Mouse (Mus musculus): ENCODE measurements around the gene Cacna1a.
"Not testable (repeated sequence)": the region's sequence is repeated elsewhere in the genome, so short reads cannot be mapped to it uniquely, and the experiment has no call there.

Cacna1a gene

GRCm38 (mm10) chr8:84660819-84661457 lies 272.7 kb downstream of the Cacna1a start:
- no peak for DNase-seq (ENCODE audit: low spot score)

- peak; percentile 77 for DNase-seq (ENCODE audit: low spot score)
Observed at GRCm38 (mm10) chr8:84661458-84661871, 273.2 kb downstream of the Cacna1a start.

- no peak for DNase-seq (ENCODE audit: low spot score)
Observed at GRCm38 (mm10) chr8:84661961-84662571, 273.8 kb downstream of the Cacna1a start.

GRCm38 (mm10) chr8:84662581-84663065 lies 274.4 kb downstream of the Cacna1a start, which contains the start of gene Ier2:
Gene Ier2, minus strand, starts transcription at chr8:84662852.
- DNase-seq (ENCODE audit: low spot score), result peak; percentile 94

- peak; percentile 97 for DNase-seq (ENCODE audit: low spot score)
Observed at GRCm38 (mm10) chr8:84663483-84664327, 275.5 kb downstream of the Cacna1a start.

- peak; percentile 87 for DNase-seq (ENCODE audit: low spot score)
Observed at GRCm38 (mm10) chr8:84664566-84665384, 276.5 kb downstream of the Cacna1a start.

GRCm38 (mm10) chr8:84665385-84665893 lies 277.2 kb downstream of the Cacna1a start:
- DNase-seq (ENCODE audit: low spot score), result no peak

- DNase-seq (ENCODE audit: low spot score), result no peak
Observed at GRCm38 (mm10) chr8:84668081-84668480, 279.8 kb downstream of the Cacna1a start.

- DNase-seq (ENCODE audit: low spot score), result no peak
Observed at GRCm38 (mm10) chr8:84668731-84669485, 280.7 kb downstream of the Cacna1a start.

- DNase-seq (ENCODE audit: low spot score), result not testable (repeated sequence)
Observed at GRCm38 (mm10) chr8:84670295-84671006, 282.2 kb downstream of the Cacna1a start.

- no peak for DNase-seq (ENCODE audit: low spot score)
Observed at GRCm38 (mm10) chr8:84677305-84677704, 289.1 kb downstream of the Cacna1a start.

- DNase-seq (ENCODE audit: low spot score), result no peak
Observed at GRCm38 (mm10) chr8:84681476-84681875, 293.2 kb downstream of the Cacna1a start.

GRCm38 (mm10) chr8:84682257-84682656 lies 294.0 kb downstream of the Cacna1a start:
- DNase-seq (ENCODE audit: low spot score), result no peak

- DNase-seq (ENCODE audit: low spot score), result no peak
Observed at GRCm38 (mm10) chr8:84684537-84684936, 296.3 kb downstream of the Cacna1a start.

GRCm38 (mm10) chr8:84686191-84687002 lies 298.2 kb downstream of the Cacna1a start, which contains the start of gene Trmt1:
Gene Trmt1, plus strand, starts transcription at chr8:84686307.
- DNase-seq (ENCODE audit: low spot score), result no peak

GRCm38 (mm10) chr8:84687003-84687704 lies 298.9 kb downstream of the Cacna1a start:
- DNase-seq (ENCODE audit: low spot score), result no peak

GRCm38 (mm10) chr8:84687705-84688100 lies 299.5 kb downstream of the Cacna1a start, which contains the start of gene Nacc1:
Gene Nacc1, minus strand, starts transcription at chr8:84687862.
- peak; percentile 83 for DNase-seq (ENCODE audit: low spot score)
